Mouse (Mus musculus) telencephalon, adult 2 months (tissue): ENCODE results near the gene Pqbp1.
A peak's percentile ranks its signal among the peaks of the same experiment; 100 is the strongest.
"Not testable (repeated sequence)": the region's sequence is repeated elsewhere in the genome, so short reads cannot be mapped to it uniquely, and the experiment has no call there.

Experiments
- DNase-seq: peaks from one replicate; pipeline ENCODE4 v3.0.0-alpha.2; 2011; ENCODE audit warnings: low read depth, low spot score

Gene Pqbp1

DNA sequence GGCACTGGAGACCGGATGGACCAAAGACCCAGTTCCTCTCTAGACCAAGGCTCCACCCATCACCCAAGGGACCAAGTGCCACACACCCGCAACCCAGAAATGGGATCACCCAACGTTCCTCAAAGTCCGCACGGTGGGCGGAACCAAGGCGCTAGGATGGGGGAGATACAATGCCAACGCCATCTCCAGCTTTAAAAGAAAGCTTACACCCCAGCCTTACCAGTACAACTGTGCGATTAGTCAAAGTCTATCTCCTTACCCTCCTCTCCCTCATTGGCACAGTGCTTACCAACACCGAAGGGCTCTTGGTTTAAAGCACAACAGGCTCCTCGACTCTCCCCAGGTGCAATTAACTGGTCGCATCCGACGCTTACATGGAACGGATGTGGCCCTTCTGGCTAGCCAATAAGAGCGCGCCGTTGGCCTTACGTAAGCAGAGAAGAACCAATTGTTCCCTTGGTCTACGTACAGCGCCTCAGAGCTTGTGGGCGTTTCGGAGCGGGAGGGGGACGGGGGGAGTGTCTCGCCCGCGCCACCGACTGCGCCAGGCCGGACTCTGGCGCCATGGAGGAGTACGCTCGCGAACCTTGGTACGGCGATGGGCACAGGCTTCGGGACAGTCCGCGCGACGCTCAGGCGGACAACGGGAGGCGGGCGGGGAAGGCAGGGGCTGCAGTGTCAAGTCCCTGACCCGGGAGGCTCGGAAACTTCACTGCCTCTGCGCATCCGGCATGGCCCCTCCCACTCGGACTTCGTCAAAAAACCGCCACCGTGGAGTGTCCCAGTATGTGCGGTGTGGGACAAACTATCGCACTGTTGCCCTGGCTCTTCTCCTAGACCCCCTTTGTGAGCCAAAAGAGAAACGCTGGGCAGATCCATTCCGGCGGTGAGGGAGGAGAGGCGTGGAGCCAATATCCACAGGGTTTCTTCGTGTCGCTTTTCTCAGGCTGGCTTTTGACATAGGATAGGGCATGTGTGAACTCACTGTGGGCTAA, at the start of gene Pqbp1, which contains the start of gene Timm17b:
TSS of gene Pqbp1 (minus strand) at position 390 of the 995 bp plus-strand sequence.
TSS of gene Timm17b (plus strand) at position 478 of the 995 bp plus-strand sequence.
- peak; percentile 94 for DNase-seq

DNA sequence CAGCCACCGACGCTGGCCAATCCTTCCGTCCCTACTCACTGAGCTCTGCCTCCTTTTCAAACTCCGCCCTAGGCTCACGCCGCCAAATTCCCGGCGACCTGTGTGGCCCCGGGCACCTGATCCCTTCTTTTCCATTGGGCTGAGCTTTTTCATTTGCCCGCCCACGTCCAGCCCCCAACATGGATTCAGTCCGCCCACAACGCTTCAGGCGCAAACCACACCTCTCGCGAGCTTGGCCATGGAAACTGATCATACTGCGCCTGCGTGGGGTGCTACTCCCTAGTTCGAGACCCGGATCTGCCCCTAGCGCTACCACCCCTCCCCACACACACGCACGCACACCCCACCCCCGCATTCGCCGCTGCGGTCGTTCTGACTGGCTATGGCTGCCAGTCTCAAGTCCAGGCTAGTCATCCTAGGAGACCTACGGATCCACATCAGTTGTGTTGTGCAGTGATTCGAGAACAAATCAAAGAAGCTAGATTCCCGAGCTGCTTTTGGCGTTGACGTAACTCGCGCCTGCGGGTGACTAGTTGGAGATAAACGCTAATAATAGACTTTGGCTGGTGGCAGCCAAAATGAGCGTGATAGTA, 48.9 kb upstream of the Pqbp1 start:
- peak; percentile 96 for DNase-seq

DNA sequence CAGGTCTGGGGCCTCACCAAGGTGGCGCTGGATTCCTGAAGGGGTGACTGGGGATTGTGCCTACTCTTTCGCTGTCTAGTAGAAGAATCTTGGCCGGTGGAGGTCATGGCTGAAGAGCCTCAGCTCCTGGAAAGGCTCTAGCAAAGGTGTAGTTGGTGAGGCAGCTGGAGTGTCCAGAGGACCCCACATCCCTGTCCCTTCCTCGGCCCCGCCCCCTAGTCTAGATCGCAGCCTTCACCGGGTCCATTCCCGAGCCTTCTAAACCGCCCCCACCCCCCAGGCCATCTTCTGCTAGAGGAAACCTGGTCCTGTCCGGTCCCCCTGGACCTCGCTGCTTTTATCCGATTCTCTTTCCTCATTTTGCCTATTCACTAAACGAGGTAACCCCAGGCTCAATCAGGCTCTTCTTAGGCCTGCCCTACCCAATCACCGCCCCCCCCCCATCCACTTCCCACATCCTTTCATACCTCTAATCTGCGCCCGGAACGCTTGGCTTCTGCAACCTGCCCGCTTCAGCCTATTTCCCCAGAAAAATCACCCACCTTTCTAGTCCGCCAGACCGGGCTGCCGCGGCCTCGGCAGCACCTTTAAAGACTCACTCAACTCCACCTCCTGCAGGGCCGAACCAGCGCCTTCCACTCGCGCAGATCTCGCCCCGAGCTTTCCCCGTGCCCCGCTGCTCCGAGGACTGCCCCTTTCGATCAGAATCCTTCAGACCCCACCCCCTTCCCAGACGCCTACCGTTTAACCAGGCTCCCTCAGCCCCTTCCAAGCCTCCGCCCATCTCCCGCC, 48.2 kb upstream of the Pqbp1 start, which contains the start of gene Hdac6:
TSS of gene Hdac6 (minus strand) at position 782 of the 792 bp plus-strand sequence.
- no peak for DNase-seq

DNA sequence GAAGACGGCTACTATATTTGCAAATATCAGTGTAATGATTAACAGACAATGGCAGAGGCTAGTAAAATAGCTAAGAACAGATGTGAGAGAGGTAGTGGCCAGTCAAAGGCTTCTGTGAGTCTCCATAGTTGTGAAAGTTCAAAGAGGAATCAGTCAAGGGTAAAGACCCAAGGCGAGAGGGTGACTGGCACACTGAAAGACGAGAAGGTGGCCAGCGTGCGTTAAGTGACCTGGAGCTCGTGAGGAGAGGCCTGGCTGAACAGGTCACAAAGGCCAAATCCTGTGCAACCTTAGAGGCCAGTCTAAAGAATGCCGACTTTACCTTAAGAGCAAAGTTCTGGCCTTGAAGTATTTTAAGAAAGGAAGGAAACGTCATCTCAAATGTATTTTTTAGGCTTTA, 46.5 kb upstream of the Pqbp1 start:
- DNase-seq: no peak

DNA sequence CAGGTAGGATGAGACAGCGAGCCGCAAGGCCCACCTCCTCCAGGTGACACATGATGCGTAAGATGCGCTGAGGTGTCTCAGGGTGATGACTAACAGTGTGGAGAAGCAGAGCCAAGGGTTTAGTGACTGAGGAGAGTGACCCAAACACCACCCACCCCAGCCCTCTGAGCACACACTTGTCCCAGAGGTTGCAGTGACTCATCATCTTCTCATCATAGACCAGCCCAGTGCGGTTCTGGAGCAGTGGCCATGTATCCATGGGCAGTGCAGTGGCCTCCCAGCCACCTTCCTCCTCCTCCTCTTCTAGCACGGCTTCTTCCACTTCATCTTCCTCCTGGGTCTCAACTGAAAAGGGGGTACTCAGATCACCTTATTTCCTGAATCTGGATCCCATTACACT, 38.6 kb upstream of the Pqbp1 start:
- DNase-seq: no peak

DNA sequence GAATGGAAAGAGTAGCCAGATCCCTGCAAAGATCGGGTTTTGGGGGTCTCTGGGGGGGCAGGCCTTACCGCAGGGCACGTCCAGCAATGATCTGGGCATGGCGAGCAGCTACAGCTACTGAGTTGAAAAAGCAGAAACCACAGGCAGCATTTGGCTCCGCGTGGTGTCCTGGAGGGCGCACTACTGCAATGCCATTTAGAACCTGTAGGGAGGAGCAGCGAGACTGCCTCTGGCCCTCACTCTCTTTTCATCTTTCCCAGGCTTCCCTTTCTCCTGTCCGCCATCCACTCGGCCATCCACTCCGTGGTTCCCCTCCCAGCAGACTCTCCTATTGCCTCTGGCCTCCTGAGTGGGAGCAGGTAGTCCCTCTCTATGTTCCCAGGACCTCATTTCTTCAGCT, 37.8 kb upstream of the Pqbp1 start:
- DNase-seq: no peak

DNA sequence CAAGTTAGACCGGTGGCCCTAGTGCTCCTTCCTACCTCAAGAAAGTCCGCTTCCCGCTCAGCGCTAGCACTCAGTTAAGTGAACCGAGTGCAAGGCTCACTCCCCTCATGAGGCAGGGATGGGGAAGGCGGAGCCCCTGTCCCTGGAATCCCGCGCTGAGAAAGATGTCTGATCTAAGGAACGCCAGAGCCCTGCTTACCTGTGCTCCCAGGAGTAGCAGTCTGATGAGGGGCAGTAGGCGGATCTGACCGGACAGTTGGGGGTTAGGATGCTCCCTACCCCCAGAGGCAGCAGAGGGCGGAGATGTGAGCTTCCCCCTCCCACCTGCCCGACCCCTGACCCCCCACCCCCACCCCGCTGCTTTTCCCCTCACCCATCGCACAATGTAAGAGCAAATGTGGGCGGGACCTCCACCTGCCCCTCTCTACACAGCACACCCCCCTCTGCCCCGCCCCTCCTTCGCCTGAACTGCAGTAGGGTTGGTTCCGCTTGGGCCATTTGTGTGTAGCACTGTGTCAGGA, 29.3 kb upstream of the Pqbp1 start, which contains the start of gene Eras:
TSS of gene Eras (minus strand) at position 338 of the 521 bp plus-strand sequence.
- no peak for DNase-seq

DNA sequence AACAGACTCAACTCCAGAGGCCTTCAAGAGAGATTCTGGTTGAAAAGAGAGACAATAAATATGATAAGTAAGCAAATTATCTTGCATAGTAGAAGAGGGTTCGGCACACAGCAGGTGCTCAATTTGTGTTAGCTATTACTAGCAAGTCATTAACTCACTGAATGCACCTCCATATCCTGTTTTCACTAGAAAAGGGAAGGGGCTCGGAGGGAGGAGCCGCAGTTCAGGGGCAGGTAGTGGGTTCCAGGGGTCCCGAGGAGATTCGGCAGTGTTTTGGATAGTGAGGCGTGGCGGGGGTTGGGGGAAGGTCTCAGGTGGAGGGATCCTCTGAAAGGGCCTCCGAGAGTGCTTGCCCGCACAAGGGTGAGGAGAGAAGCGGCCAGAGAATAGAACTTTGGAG, 28.0 kb upstream of the Pqbp1 start:
- DNase-seq: no peak

DNA sequence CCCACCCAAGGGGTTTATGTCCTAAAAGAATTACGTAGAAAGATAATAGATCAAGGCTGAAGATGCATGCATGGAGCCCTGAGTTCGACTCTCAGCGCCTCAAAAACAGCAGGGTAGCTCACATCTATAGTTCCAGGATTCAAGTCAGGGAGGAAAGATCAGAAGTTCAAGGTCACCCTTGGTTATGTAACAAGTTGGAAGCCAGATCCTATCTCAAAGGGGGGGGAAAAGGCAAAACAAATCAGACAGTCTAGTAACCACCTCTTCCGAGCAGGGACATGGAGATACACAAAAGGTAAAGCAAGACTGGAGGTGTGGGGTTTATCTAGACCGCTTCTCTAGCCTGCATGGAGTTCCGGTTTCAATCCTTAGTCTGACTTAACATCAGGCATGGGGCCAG, 27.2 kb upstream of the Pqbp1 start:
- no peak for DNase-seq

DNA sequence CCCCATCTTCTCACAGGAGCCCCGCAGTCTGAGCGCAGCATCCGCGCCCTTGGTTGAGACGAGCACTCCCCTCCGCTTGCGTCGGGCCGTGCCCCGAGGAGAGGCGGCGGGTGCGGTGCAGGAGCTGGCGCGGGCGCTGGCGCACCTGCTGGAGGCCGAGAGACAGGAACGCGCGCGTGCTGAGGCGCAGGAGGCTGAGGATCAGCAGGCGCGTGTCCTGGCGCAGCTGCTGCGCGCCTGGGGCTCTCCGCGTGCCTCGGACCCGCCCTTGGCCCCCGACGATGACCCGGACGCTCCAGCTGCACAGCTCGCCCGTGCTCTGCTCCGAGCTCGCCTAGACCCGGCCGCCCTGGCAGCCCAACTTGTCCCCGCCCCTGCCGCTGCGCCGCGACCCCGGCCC, 23.0 kb upstream of the Pqbp1 start:
- DNase-seq: no peak

DNA sequence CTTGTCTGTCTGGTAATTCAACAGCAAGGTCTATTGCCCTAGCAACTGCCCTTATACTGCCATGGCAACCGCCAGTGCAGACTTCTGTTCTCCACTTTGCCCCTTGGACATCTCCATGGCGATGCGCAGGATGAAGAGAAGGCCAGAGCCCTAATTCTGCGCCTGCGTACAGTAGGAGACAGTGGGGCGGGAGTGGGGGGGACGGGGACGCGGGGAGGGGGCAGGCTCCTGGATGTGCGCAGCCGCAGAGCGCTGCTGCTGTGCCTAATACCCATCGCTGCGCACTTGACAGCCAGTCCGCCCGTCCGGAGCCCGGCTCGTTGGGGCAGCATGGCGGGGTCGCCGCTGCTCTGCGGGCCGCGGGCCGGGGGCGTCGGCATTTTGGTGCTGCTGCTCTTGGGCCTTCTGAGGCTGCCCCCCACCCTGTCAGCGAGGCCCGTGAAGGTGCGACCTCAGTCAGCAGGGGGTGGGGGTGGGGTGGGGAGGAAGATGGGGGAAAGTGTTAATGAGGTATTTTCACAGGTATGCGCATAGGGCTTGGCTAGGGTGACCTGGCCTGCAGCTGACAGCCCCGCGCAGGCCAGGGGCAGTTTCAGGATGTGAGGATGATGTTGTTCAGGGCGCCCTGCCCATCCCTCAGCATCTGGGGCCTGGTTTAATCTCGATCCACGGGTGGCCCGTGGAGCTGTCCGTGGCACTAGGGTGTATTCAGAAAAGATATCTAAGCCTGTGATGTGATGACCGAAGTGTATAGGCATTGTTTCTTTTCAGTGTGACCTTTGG, 20.7 kb upstream of the Pqbp1 start, which contains the start of gene Pcsk1n:
TSS of gene Pcsk1n (plus strand) at position 222 of the 783 bp plus-strand sequence.
- DNase-seq: peak; percentile 55

DNA sequence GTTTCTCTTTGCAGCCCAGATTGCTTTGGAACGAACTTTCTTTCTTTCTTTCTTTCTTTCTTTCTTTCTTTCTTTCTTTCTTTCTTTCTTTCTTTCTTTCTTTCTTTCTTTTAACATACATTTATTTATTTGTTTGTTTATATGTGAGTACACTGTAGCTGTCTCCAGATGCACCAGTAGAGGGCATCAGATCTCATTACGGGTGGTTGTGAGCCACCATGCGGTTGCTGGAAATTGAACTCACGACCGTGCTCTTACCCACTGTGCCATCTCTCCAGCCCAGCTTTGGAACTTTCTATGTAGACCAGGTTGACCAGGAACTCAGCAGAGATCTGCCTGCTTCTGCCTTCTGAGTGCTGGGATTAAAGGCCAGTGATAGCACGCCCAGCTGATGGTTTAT, 18.9 kb upstream of the Pqbp1 start:
- not testable (repeated sequence) for DNase-seq

DNA sequence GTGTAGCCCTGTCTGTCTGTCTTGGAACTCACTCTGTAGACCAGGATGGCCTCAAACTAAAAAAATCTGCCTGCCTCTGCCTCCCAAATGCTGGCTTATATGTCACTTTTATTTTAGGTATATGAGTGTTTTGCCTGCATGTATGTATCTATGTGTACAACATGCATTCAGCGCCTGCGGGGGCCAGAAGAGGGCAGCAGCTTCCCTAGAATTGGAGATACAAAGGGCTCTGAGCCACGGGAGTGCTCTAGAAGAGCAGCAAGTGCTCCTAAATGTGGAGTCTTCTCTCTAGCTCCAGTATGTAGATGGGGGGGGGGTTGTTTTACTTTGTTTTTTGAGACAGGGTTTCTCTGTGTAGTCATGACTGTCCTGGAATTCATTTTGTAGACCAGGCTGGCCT, 16.6 kb upstream of the Pqbp1 start:
- DNase-seq: not testable (repeated sequence)

DNA sequence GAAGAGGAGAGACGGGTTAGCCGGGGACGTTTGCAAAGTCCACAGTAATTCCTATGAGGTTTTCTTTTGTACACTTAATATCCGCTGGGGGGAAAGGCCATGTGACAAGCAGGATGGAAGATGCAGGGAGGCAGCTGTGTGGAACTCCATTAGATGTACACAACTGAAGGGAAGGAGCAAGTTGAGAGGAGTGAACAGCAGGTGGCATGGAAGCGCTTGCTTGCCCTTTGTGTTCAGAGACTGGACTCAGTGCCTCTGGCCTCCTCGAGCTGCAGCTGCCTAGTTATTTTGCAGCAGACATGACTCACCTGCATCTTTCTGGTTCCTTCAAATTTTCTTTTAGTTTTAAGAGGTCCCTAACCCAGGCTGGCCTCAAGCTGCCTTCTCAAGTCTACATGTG, 11.4 kb upstream of the Pqbp1 start:
- DNase-seq: no peak

DNA sequence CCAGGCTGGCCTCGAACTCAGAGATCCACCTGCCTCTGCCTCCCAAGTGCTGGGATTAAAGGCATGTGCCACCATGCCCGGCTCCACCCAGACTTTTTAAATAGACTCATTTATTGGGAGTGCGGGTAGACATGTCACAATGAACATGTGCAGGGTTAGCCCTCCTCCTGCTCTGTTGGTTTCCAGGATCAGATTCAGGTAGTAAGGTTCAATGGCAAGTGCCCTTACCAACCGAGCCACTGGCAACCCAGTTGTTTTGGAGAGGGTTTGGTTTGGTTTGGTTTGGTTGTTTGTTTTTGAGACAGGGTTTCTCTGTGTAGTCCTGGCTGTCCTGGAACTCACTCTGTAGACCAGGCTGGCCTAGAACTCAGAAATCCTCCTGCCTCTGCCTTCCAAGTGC, 10.2 kb upstream of the Pqbp1 start, which contains the start of gene Gm10490:
TSS of gene Gm10490 (plus strand) at position 301 of the 400 bp plus-strand sequence.
- not testable (repeated sequence) for DNase-seq

DNA sequence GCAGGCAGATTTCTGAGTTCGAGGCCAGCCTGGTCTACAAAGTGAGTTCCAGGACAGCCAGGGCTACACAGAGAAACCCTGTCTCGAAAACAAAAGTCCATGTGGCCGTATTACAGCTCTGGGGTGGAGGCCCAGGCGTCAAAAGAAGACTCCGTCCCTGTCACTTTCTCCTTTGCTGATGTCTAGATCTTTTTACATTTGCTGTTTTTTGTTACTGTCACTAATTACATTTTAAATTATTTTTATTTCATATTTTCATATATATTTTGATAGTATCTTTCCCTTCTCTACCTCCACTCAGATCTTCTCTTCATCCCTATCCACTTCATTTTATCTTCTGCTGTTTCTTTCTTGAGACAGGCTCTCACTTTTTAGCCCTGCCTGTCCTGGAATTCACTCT, 8.7 kb upstream of the Pqbp1 start, which contains the start of gene Gm10491:
TSS of gene Gm10491 (minus strand) at position 101 of the 400 bp plus-strand sequence.
- DNase-seq: no peak

DNA sequence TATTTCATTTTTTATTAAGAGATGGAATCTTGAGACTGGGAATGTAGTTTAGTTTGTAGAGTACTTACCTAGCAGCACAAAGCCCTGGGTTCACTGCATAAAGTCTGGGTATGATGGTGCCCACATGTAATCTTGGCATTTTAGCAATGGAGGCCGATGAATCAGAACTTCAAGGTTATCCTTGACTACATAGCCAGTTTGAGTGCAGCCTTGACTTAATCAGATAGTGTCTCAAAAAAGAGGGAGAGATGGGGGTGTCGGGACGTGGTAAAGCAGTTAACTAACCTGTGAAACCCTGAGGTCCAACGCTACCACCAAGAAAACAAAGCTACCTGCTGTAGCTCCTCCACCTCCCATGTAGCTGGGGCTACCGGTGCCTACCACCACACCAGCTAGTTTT, 5.4 kb upstream of the Pqbp1 start:
- no peak for DNase-seq

DNA sequence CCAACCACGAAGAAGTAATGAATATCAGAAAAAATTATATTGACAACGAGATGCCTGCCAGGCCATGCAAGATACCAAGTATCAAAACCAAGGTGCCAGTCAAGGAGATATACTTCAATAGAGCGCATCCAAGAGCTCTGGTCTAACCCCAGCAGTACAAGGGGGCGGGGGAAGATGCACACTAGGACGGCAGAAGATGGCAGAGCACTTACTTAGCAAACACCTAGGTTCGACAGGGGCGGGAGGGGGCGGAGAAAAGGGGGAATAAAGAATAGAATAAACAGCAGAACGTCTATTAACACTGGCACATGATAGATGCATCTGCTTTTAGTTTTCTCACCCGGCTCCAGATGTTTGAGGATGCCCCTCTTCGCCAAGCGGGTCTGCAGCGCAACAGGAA, 858 bp downstream of the Pqbp1 start:
- no peak for DNase-seq

DNA sequence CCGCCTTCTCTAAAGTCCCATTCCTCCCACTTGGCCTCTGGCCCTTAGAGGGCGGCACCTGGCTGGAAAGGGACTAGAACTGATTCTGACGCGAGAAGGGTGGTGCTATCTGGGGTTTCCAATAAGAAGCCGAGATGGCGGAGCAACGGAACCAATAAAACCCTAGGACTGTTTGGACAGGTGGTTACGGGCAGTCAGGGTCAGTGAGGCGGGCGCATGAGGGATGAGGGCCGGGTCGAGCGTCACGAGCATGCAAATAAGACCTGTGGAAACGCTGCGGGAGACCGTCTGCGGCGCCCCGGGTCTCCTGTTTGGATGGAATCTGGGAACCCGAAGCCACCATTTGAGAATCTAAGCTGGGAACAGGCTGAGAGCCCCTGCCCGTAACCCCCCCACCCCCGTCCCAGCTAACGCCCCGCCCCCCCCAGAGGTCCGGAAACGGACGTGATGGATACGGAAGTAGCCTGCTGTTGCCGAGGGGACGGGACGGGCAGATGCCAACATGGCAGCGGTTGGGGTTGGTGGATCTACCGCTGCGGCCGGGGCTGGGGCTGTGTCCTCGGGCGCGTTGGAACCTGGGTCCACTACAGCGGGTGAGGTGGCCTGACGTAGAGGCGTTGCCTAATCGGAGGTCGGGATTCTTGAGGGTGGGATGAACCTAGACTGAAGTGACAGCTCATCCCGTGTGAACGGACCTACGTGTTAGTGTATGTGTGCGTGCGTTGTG, 15.1 kb downstream of the Pqbp1 start, which contains the start of gene Slc35a2:
TSS of gene Slc35a2 (plus strand) at position 188 of the 727 bp plus-strand sequence.
- DNase-seq: peak; percentile 85

DNA sequence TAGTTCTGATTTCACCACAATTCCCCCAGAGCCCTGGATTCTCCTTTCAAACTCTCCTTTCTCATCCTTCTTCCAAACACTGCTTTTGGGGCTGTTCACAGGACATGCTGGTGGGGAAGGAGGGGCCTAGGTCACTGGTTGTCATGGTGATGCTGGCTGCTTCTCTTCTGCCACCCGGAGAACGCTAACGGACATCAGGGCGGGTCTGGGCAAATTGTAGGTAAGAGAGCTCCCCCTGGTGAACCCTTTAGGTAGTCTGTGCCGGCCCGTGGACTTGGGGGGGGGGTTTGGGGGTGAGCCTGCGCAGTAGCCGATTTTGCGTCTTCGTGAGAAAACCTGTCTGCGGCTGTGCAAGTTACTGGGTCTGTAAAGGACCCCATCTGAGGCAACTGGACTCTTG, 19.2 kb downstream of the Pqbp1 start:
- peak; percentile 72 for DNase-seq
